Mouse (Mus musculus) kidney, adult 2 months (tissue): ENCODE results near the gene Smarca4. TPM values are rescaled to one million over a fixed set of nuclear protein-coding genes. Genes with fewer than 3 reads are reported as not detected.
A peak's percentile ranks its signal among the peaks of the same experiment; 100 is the strongest.

ENCODE experiments used
- DNase-seq: peaks from one replicate; pipeline ENCODE4 v3.0.0; 2021
- H3K27ac ChIP-seq: fragments of 200-500 bp; 2 replicates; pipeline ENCODE4 v1.5.1; 2012; ENCODE audit warnings: low read depth, low read length, control low read depth, inconsistent platforms; ENCODE audit not compliant: insufficient read depth
- H3K27me3 ChIP-seq: fragments of 200-500 bp; replicated peaks from 2 replicates; pipeline ENCODE4 v1.6.1; 2012; ENCODE audit warnings: mild to moderate bottlenecking, moderate library complexity, low read length, inconsistent platforms; ENCODE audit not compliant: control insufficient read depth, insufficient read depth
- H3K36me3 ChIP-seq: fragments of 200-500 bp; 2 replicates; pipeline ENCODE4 v1.6.1; 2012; ENCODE audit warnings: mild to moderate bottlenecking, moderate library complexity, low read length, inconsistent platforms; ENCODE audit not compliant: control insufficient read depth, insufficient read depth
- H3K4me1 ChIP-seq: fragments of 200-500 bp; 2 replicates; pipeline ENCODE4 v1.6.1; 2011; ENCODE audit warnings: low read length; ENCODE audit not compliant: control insufficient read depth, insufficient read depth
- H3K4me3 ChIP-seq: fragments of 200-500 bp; 2 replicates; pipeline ENCODE4 v1.5.1; 2011; ENCODE audit warnings: mild to moderate bottlenecking, low read depth, low read length, control low read depth; ENCODE audit not compliant: insufficient read depth
- CTCF ChIP-seq: fragments of 200-500 bp; conservative IDR thresholded peaks from 2 replicates; pipeline ENCODE4 v1.5.1; 2011; ENCODE audit warnings: low read depth, mild to moderate bottlenecking, control low read depth, low read length, moderate library complexity, mixed read lengths; ENCODE audit not compliant: insufficient read depth, insufficient read length
- POLR2A ChIP-seq: fragments of 200-500 bp; IDR thresholded peaks from one replicate; pipeline ENCODE4 v1.6.1; 2011; ENCODE audit warnings: low read depth, low read length, control low read depth
- WGBS: fragments of 180-500 bp; shearing (Covaris S2); methylation state at CpG from one replicate; pipeline ENCODE4 v1.1.7; 2018; 5-methylcytosine and 5-hydroxymethylcytosine counted together
- polyA plus RNA-seq: library from polyadenylated mRNA; depleted of rRNA; stranded (reverse); fragments of >200 nt; gene quantifications from 2 replicates; pipeline ENCODE4 v1.2.3, GENCODE M21; 2012

The Smarca4 gene
- polyA plus RNA-seq, 1 experiment, result 24.9 TPM

GRCm38 (mm10) chr9:21601073-21601472 is 14.9 kb upstream of the Smarca4 start:
- TF ChIP-seq CTCF (no peak), POLR2A (no peak)
- Histone ChIP-seq H3K36me3 (no peaks in the 10 kb centered on the region), H3K27ac (no peak overlapping the region), H3K27me3 (no peaks in the 10 kb centered on the region), H3K4me1 (no peaks in the 10 kb centered on the region; the same call in 1 of the 2 replicates), H3K4me3 (no peak overlapping the region)
- 90% methylated on average over 2 of the region's 2 CpGs for WGBS
- DNase-seq, result no peak

GRCm38 (mm10) chr9:21601722-21602399 is 14.1 kb upstream of the Smarca4 start:
- peak; percentile 80 for DNase-seq
- no peaks in the 10 kb centered on the region for H3K27me3 ChIP-seq
- no peaks in the 10 kb centered on the region for H3K36me3 ChIP-seq
- WGBS, result 50% methylated on average over 10 of the region's 10 CpGs
- TF ChIP-seq CTCF (peak; percentile 90), POLR2A (no peak)
- H3K4me3 ChIP-seq, result no peak overlapping the region
- H3K27ac ChIP-seq, result no peak overlapping the region
- H3K4me1 ChIP-seq, result no peaks in the 10 kb centered on the region; the same call in 1 of the 2 replicates

DNA sequence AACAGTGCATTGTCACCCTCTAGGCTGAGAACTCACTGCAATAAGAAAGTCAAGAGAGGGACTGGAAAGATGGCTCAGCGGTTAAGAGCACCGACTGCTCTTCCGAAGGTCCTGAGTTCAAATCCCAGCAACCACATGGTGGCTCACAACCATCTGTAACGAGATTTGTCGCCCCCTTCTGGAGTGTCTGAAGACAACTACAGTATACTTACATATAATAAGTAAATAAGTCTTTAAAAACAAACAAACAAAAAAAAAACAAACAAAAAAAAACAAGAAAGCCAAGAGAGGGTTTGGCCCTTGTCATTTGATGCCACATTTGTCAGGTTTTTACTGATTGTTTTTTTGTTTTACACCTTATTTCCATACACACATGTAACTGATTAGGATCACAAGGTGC is 11.8 kb upstream of the Smarca4 start:
- DNase-seq, result no peak
- no peaks in the 10 kb centered on the region for H3K36me3 ChIP-seq
- no peaks in the 10 kb centered on the region; the same call in 1 of the 2 replicates for H3K4me1 ChIP-seq
- no peak overlapping the region for H3K27ac ChIP-seq
- H3K27me3 ChIP-seq, result no peaks in the 10 kb centered on the region
- no peak for TF ChIP-seq POLR2A
- TF ChIP-seq CTCF, result no peak
- 76% methylated on average over 5 of the region's 5 CpGs for WGBS
- no peak overlapping the region for H3K4me3 ChIP-seq

DNA sequence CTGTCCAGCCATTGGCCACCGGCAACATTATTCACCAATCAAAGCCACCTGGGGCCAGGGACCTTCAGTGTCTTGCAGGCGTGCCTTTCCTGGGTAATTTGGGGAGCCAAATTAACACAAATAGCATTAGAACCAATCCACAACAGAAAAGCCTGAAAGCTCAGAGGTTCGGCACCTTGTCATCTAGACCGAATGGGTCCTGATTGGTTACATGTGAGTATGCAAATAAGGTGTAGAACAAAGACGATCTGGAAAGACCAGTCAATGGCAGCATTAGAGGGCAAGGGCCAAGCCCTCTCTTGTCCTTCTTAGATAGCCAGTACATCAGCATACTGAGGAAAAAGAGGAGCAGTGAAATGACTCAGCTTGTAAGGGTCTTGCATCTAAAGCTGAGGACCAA is 10.1 kb upstream of the Smarca4 start:
- Histone ChIP-seq H3K36me3 (no peaks in the 10 kb centered on the region), H3K4me1 (no peaks in the 10 kb centered on the region; the same call in 1 of the 2 replicates), H3K27ac (no peak overlapping the region), H3K4me3 (no peak overlapping the region), H3K27me3 (no peaks in the 10 kb centered on the region)
- WGBS, result 91% methylated on average over 5 of the region's 5 CpGs
- no peak for DNase-seq
- TF ChIP-seq POLR2A (no peak), CTCF (no peak)

DNA sequence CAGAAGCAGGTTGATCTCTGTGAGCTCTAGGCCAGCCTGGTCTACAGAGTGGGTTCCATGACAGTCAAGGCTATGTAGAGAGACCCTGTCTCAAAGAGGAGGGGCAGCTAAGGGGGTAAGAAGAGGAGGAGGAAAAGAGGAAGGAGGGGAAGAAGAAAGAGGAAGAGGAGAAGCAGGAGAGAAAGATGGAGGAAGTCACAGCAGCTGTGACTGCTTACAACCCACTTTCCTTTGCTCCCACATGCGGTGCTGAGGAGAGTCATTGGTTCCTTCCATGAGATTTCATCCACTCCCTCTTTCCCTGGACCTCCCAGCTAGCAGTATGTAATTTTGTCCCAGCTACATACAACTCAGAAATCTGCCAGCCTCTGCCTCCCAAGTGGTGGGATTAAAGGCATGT is 9.3 kb upstream of the Smarca4 start:
- DNase-seq, result no peak
- H3K36me3 ChIP-seq, result no peaks in the 10 kb centered on the region
- H3K27ac ChIP-seq, result no peak overlapping the region
- H3K27me3 ChIP-seq, result no peaks in the 10 kb centered on the region
- no peak overlapping the region for H3K4me3 ChIP-seq
- TF ChIP-seq POLR2A (no peak), CTCF (no peak)
- no peaks in the 10 kb centered on the region; the same call in 1 of the 2 replicates for H3K4me1 ChIP-seq
- 81% methylated on average over 1 of the region's 1 CpGs for WGBS

- Histone ChIP-seq H3K4me3 (no peak overlapping the region), H3K36me3 (no peaks in the 10 kb centered on the region), H3K27me3 (no peaks in the 10 kb centered on the region), H3K4me1 (no peaks in the 10 kb centered on the region), H3K27ac (no peak overlapping the region)
- TF ChIP-seq CTCF (no peak), POLR2A (no peak)
- peak; percentile 23 for DNase-seq
- 97% methylated on average over 1 of the region's 1 CpGs for WGBS
Observed at GRCm38 (mm10) chr9:21609861-21610260, 6.1 kb upstream of the Smarca4 start.

DNA sequence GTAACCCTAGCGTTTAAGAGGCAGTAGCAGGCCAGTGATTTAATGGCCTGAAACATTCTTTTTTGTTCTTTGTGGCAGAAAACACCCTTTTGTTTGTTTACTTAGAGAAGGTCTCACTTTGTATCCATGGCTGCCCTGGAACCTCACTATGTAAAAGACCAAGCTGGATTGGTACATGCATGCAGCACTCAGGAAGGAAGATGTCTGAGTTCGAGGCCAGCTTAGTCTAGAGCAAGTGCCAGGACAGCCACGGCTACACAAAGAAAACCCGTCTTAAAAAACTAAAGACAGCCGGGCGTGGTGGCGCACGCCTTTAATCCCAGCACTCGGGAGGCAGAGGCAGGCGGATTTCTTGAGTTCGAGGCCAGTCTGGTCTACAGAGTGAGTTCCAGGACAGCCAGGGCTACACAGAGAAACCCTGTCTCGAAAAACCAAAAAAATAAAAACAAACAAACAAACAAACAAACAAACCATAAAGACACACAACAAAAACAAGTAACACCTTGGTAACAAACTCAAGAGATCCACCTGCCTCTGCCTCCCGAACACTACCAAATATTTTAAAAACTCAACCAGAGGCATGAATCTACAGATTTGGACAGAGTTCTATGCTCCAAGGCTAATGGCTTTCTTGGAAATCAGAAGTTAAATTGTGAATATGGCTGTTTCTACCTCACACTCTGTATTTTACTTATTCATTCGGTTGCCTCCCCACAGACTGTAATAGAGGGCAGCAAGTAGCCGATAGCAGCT is 929 bp upstream of the Smarca4 start:
- H3K27me3 ChIP-seq, result no peaks in the 10 kb centered on the region
- H3K4me3 ChIP-seq, result peak overlapping the region; percentile 95
- peak overlapping the region; percentile 87 for H3K27ac ChIP-seq
- WGBS, result 69% methylated on average over 15 of the region's 15 CpGs
- no peak for DNase-seq
- TF ChIP-seq CTCF (no peak), POLR2A (no peak)
- H3K4me1 ChIP-seq, result peaks cover 4% of the 10 kb centered on the region; the same call in 1 of the 2 replicates
- H3K36me3 ChIP-seq, result no peaks in the 10 kb centered on the region
